Mouse (Mus musculus): ENCODE data around the gene Pdcd1lg2. TPM values are rescaled to one million over a fixed set of nuclear protein-coding genes. Genes with fewer than 3 reads are reported as not detected.
A peak's percentile ranks its signal among the peaks of the same experiment; 100 is the strongest.

Gene Pdcd1lg2
- total RNA-seq, 1 experiment = not detected

DNA sequence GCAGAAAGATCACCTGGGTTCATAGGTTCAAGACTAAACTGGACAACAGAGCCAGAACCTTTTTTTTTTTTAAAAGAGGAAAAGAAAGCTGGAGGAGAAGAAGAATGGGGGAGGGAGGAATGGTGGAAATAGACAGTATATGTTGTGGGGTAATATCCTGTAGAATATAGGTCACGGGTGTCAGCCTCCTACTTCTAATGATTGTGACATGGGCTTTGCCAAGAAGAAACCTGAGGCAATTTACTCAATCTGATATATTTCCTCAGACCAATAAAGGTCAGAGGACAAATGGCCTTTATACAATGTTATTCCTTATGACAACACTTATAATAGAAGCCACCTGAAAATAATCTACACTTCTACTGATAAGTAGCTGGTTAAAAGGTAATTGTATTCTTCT lies 89.6 kb downstream of the Pdcd1lg2 start:
- no peak overlapping the region for H3K4me3 ChIP-seq (ENCODE audit: insufficient read depth in 1 of 2, low read depth in 1 of 2, low read length in 2 of 2, poor library complexity in 1 of 2, severe bottlenecking in 1 of 2)
- no peaks in the 10 kb centered on the region for H3K36me3 ChIP-seq (ENCODE audit: control insufficient read depth, insufficient read depth, low read length, poor library complexity, severe bottlenecking)
- no peaks in the 10 kb centered on the region for H3K9me3 ChIP-seq (ENCODE audit: control insufficient read depth, insufficient read depth, low read depth, low read length)
- in situ Hi-C loops (cut with MboI; ENCODE audit: low sequenced_read_pairs in 2 of 2, unreplicated experiment in 2 of 2) = no loop called here
- H3K9ac ChIP-seq (ENCODE audit: insufficient read depth, low read depth, low read length, poor library complexity, severe bottlenecking) = no peak overlapping the region
- TF ChIP-seq CHD2 (IDR thresholded peaks at IDR 0.05; ENCODE audit: low read depth, low read length) = no peak
- TF ChIP-seq ZNF384 (IDR thresholded peaks at IDR 0.05; ENCODE audit: low read depth, low read length) = no peak
- TF ChIP-seq HCFC1 (IDR thresholded peaks at IDR 0.05; ENCODE audit: borderline replicate concordance, insufficient read depth, low read length) = no peak
- TF ChIP-seq ZC3H11A (IDR thresholded peaks at IDR 0.05; ENCODE audit: borderline replicate concordance, low read depth, low read length) = no peak
- no peak for TF ChIP-seq MAFK (IDR thresholded peaks at IDR 0.05; ENCODE audit: insufficient read depth, low read depth, low read length)
- no peak overlapping the region for H3K27ac ChIP-seq (ENCODE audit: insufficient read depth, low read depth, low read length, poor library complexity, severe bottlenecking)
- H3K4me1 ChIP-seq (ENCODE audit: control insufficient read depth in 2 of 2, insufficient read depth in 2 of 2, low read length in 2 of 2, poor library complexity in 1 of 2) = no peaks in the 10 kb centered on the region; a peak in 1 of 4 replicates
- no peak for DNase-seq (ENCODE audit: low read depth, low spot score)

DNA sequence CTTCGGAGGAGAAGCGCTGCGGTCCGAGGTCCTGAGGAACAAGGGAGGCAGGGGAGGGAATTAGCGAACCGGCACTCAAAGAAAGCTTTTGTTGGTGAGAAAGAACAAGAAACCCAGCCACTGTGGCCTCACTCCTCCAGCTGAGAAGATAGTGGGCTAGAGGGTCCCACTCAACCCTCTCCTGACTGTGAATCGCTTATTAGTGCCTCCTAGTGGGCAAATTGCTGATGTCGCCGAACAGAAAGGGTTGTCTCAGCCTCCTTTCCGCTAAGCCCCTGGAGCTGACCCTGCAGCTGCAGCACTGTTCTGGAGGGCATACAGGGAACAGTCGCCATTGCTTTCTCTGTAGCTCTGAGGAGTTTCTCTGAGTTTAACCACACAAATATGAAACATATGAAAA lies 90.4 kb downstream of the Pdcd1lg2 start:
- no peaks in the 10 kb centered on the region for H3K36me3 ChIP-seq (ENCODE audit: control insufficient read depth, insufficient read depth, low read length, poor library complexity, severe bottlenecking)
- in situ Hi-C loops (cut with MboI; ENCODE audit: low sequenced_read_pairs in 2 of 2, unreplicated experiment in 2 of 2) = no loop called here
- peak; percentile 63 for DNase-seq (ENCODE audit: low read depth, low spot score)
- H3K9ac ChIP-seq (ENCODE audit: insufficient read depth, low read depth, low read length, poor library complexity, severe bottlenecking) = peak overlapping the region; percentile 63
- H3K27ac ChIP-seq (ENCODE audit: insufficient read depth, low read depth, low read length, poor library complexity, severe bottlenecking) = no peak overlapping the region
- no peaks in the 10 kb centered on the region for H3K9me3 ChIP-seq (ENCODE audit: control insufficient read depth, insufficient read depth, low read depth, low read length)
- TF ChIP-seq ZC3H11A (IDR thresholded peaks at IDR 0.05; ENCODE audit: borderline replicate concordance, low read depth, low read length) = no peak
- TF ChIP-seq MAFK (IDR thresholded peaks at IDR 0.05; ENCODE audit: insufficient read depth, low read depth, low read length) = no peak
- no peak for TF ChIP-seq ZNF384 (IDR thresholded peaks at IDR 0.05; ENCODE audit: low read depth, low read length)
- peak overlapping the region; percentile 49 to 56 for H3K4me3 ChIP-seq (ENCODE audit: insufficient read depth in 1 of 2, low read depth in 1 of 2, low read length in 2 of 2, poor library complexity in 1 of 2, severe bottlenecking in 1 of 2)
- no peaks in the 10 kb centered on the region; a peak in 2 of 4 replicates for H3K4me1 ChIP-seq (ENCODE audit: control insufficient read depth in 2 of 2, insufficient read depth in 2 of 2, low read length in 2 of 2, poor library complexity in 1 of 2)

DNA sequence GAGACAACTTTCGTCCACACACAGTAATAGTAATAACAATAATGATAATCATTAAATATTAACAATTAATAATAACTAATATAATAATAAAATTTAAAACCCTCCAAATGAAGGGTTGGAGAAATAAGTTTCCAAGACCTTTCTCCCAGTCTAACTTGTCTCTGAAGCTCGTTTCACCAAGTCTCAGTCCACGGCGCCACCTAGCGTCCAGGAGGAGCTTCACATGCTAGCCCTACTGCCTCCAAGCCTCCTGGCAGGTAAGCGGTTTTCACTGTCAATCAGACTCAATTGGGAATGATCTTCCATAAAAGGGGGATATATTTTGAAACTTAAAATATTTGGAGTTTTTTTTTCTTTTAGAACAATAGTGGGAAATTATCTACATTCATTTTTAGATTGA lies 90.8 kb downstream of the Pdcd1lg2 start:
- DNase-seq (ENCODE audit: low read depth, low spot score) = peak; percentile 83
- H3K9ac ChIP-seq (ENCODE audit: insufficient read depth, low read depth, low read length, poor library complexity, severe bottlenecking) = no peak overlapping the region
- no peaks in the 10 kb centered on the region for H3K9me3 ChIP-seq (ENCODE audit: control insufficient read depth, insufficient read depth, low read depth, low read length)
- TF ChIP-seq ZC3H11A (IDR thresholded peaks at IDR 0.05; ENCODE audit: borderline replicate concordance, low read depth, low read length) (peak; percentile 59), CHD2 (IDR thresholded peaks at IDR 0.05; ENCODE audit: low read depth, low read length) (no peak)
- peak overlapping the region; percentile 49 to 56 for H3K4me3 ChIP-seq (ENCODE audit: insufficient read depth in 1 of 2, low read depth in 1 of 2, low read length in 2 of 2, poor library complexity in 1 of 2, severe bottlenecking in 1 of 2)
- no peaks in the 10 kb centered on the region; a peak in 2 of 4 replicates for H3K4me1 ChIP-seq (ENCODE audit: control insufficient read depth in 2 of 2, insufficient read depth in 2 of 2, low read length in 2 of 2, poor library complexity in 1 of 2)
- in situ Hi-C loops (cut with MboI; ENCODE audit: low sequenced_read_pairs in 2 of 2, unreplicated experiment in 2 of 2) = no loop called here
- no peaks in the 10 kb centered on the region for H3K36me3 ChIP-seq (ENCODE audit: control insufficient read depth, insufficient read depth, low read length, poor library complexity, severe bottlenecking)
- H3K27ac ChIP-seq (ENCODE audit: insufficient read depth, low read depth, low read length, poor library complexity, severe bottlenecking) = no peak overlapping the region

DNA sequence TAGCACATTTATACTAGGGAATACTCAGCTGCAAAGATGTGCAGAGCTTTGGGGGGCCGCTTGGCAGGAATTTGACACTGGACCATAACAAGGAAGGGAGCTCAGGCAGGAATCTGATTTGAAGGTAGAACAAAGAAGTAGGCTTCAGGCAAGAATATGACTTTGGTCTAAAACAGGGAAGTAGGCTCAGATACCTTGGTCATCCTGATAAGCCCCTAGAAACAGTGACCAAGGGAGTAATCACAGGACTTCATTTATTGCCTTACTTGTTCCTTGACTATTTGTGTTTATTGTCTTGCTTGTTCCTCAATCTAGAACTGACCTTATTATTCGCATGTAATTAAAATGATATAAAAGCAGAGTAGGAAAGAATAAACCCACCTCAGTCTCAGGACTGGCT lies 93.4 kb downstream of the Pdcd1lg2 start:
- H3K4me3 ChIP-seq (ENCODE audit: insufficient read depth in 1 of 2, low read depth in 1 of 2, low read length in 2 of 2, poor library complexity in 1 of 2, severe bottlenecking in 1 of 2) = no peak overlapping the region
- no peaks in the 10 kb centered on the region for H3K9me3 ChIP-seq (ENCODE audit: control insufficient read depth, insufficient read depth, low read depth, low read length)
- H3K9ac ChIP-seq (ENCODE audit: insufficient read depth, low read depth, low read length, poor library complexity, severe bottlenecking) = no peak overlapping the region
- H3K36me3 ChIP-seq (ENCODE audit: control insufficient read depth, insufficient read depth, low read length, poor library complexity, severe bottlenecking) = no peaks in the 10 kb centered on the region
- no peaks in the 10 kb centered on the region; a peak in 2 of 4 replicates for H3K4me1 ChIP-seq (ENCODE audit: control insufficient read depth in 2 of 2, insufficient read depth in 2 of 2, low read length in 2 of 2, poor library complexity in 1 of 2)
- no peak for TF ChIP-seq ZNF384 (IDR thresholded peaks at IDR 0.05; ENCODE audit: low read depth, low read length)
- TF ChIP-seq MAFK (IDR thresholded peaks at IDR 0.05; ENCODE audit: insufficient read depth, low read depth, low read length) = no peak
- TF ChIP-seq ZC3H11A (IDR thresholded peaks at IDR 0.05; ENCODE audit: borderline replicate concordance, low read depth, low read length) = no peak
- TF ChIP-seq HCFC1 (IDR thresholded peaks at IDR 0.05; ENCODE audit: borderline replicate concordance, insufficient read depth, low read length) = no peak
- TF ChIP-seq CHD2 (IDR thresholded peaks at IDR 0.05; ENCODE audit: low read depth, low read length) = no peak
- DNase-seq (ENCODE audit: low read depth, low spot score) = no peak
- in situ Hi-C loops (cut with MboI; ENCODE audit: low sequenced_read_pairs in 2 of 2, unreplicated experiment in 2 of 2) = no loop called here
- H3K27ac ChIP-seq (ENCODE audit: insufficient read depth, low read depth, low read length, poor library complexity, severe bottlenecking) = no peak overlapping the region

DNA sequence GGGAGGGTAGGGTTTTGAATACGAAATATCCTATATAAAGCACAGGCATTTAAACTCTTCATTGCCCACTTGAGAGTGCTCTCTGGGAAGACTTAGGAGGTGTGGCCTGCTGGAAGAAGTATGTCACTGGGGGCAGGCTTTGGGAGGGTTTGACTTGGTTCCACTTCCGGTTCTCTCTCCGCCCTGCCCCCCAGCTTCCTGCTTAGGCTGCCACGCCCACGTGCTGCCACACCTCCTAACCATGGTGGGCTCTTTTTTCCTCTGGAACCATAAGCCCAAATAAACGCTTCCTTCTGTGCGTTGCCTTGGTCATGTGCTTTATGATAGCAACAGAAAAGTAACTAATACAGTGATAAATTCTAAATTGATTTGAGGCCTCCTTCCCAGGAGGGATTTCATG lies 94.9 kb downstream of the Pdcd1lg2 start:
- no peaks in the 10 kb centered on the region; a peak in 2 of 4 replicates for H3K4me1 ChIP-seq (ENCODE audit: control insufficient read depth in 2 of 2, insufficient read depth in 2 of 2, low read length in 2 of 2, poor library complexity in 1 of 2)
- TF ChIP-seq ZC3H11A (IDR thresholded peaks at IDR 0.05; ENCODE audit: borderline replicate concordance, low read depth, low read length) (no peak), ZNF384 (IDR thresholded peaks at IDR 0.05; ENCODE audit: low read depth, low read length) (no peak), CHD2 (IDR thresholded peaks at IDR 0.05; ENCODE audit: low read depth, low read length) (no peak), HCFC1 (IDR thresholded peaks at IDR 0.05; ENCODE audit: borderline replicate concordance, insufficient read depth, low read length) (no peak), MAFK (IDR thresholded peaks at IDR 0.05; ENCODE audit: insufficient read depth, low read depth, low read length) (no peak)
- no peaks in the 10 kb centered on the region for H3K36me3 ChIP-seq (ENCODE audit: control insufficient read depth, insufficient read depth, low read length, poor library complexity, severe bottlenecking)
- no peak overlapping the region for H3K9ac ChIP-seq (ENCODE audit: insufficient read depth, low read depth, low read length, poor library complexity, severe bottlenecking)
- peak; percentile 56 for DNase-seq (ENCODE audit: low read depth, low spot score)
- H3K27ac ChIP-seq (ENCODE audit: insufficient read depth, low read depth, low read length, poor library complexity, severe bottlenecking) = no peak overlapping the region
- in situ Hi-C loops (cut with MboI; ENCODE audit: low sequenced_read_pairs in 2 of 2, unreplicated experiment in 2 of 2) = no loop called here
- H3K4me3 ChIP-seq (ENCODE audit: insufficient read depth in 1 of 2, low read depth in 1 of 2, low read length in 2 of 2, poor library complexity in 1 of 2, severe bottlenecking in 1 of 2) = peak overlapping the region in 1 of 2 experiments; percentile 30; a peak in 1 of 4 replicates
- H3K9me3 ChIP-seq (ENCODE audit: control insufficient read depth, insufficient read depth, low read depth, low read length) = no peaks in the 10 kb centered on the region

Measured in ES-E14 (cell line).